Mouse (Mus musculus) forebrain, embryonic 14.5 days (tissue): Measurements from ENCODE around the gene Anapc15. TPM values are rescaled to one million over a fixed set of nuclear protein-coding genes. Genes with fewer than 3 reads are reported as not detected.
A peak's percentile ranks its signal among the peaks of the same experiment; 100 is the strongest.
"Not testable (repeated sequence)": the region's sequence is repeated elsewhere in the genome, so short reads cannot be mapped to it uniquely, and the experiment has no call there.

Experiments
- ATAC-seq: fragments of 200-750 bp; cut with Nextera tagmentation; 2 replicates; pipeline ENCODE4 v1.8.0; 2017; ENCODE audit warnings: mild to moderate bottlenecking, moderate library complexity
- DNase-seq: peaks from one replicate; pipeline ENCODE4 v3.0.0-alpha.2; 2015; ENCODE audit warnings: low spot score
- H3K27ac ChIP-seq: fragments of 300-500 bp; sonication (generic); 2 replicates; pipeline ENCODE4 v1.5.1; 2014; ENCODE audit warnings: low read depth, mild to moderate bottlenecking, control low read depth, low read length, moderate library complexity
- H3K27me3 ChIP-seq: fragments of 300-500 bp; sonication (generic); replicated peaks from 2 replicates; pipeline ENCODE4 v1.6.1; 2014; ENCODE audit warnings: low read length, control low read depth, mixed read lengths; ENCODE audit not compliant: control insufficient read depth, insufficient read depth
- H3K36me3 ChIP-seq: fragments of 300-500 bp; sonication (generic); 2 replicates; pipeline ENCODE4 v1.6.1; 2014; ENCODE audit warnings: low read length, control low read depth; ENCODE audit not compliant: control insufficient read depth, insufficient read depth
- H3K4me1 ChIP-seq: fragments of 300-500 bp; sonication (generic); 2 replicates; pipeline ENCODE4 v1.6.1; 2014; ENCODE audit warnings: antibody characterized with exemption, low read length, control low read depth; ENCODE audit not compliant: control insufficient read depth, insufficient read depth
- H3K4me2 ChIP-seq: fragments of 300-500 bp; sonication (generic); 2 replicates; pipeline ENCODE4 v1.6.1; 2014; ENCODE audit warnings: mild to moderate bottlenecking, control low read depth, low read length
- H3K4me3 ChIP-seq: fragments of 300-500 bp; sonication (generic); 2 replicates; pipeline ENCODE4 v1.5.1; 2014; ENCODE audit warnings: low read depth, low read length, control low read depth
- H3K9ac ChIP-seq: fragments of 300-500 bp; sonication (generic); 2 replicates; pipeline ENCODE4 v1.6.1; 2014; ENCODE audit warnings: mild to moderate bottlenecking, low read length, control low read depth, moderate library complexity
- H3K9me3 ChIP-seq: fragments of 300-500 bp; sonication (generic); replicated peaks from 2 replicates; pipeline ENCODE4 v1.6.1; 2016; ENCODE audit warnings: low read length, control low read depth, mixed read lengths; ENCODE audit not compliant: control insufficient read depth
- WGBS: fragments of 180-500 bp; shearing (Covaris S2); extraction: QIAGEN DNeasy Blood & Tissue Kit; methylation state at CpG from one replicate; pipeline ENCODE4 v1.1.7; 2014; 5-methylcytosine and 5-hydroxymethylcytosine counted together
- polyA plus RNA-seq: library from polyadenylated mRNA; unstranded; fragments of >200 nt; fragmentation: Nextera tagmentation; extraction: Ambion mirVana; gene quantifications from 2 replicates; pipeline ENCODE4 v1.2.1, GENCODE M21; 2014

The Anapc15 gene
- polyA plus RNA-seq, 1 experiment from 2014 or later = 87.6 TPM

- no peak overlapping the region for H3K9ac ChIP-seq
- H3K4me2 ChIP-seq = no peak overlapping the region
- H3K27ac ChIP-seq = no peak overlapping the region
- DNase-seq = no peak
- H3K9me3 ChIP-seq = no peaks in the 10 kb centered on the region
- no peak for ATAC-seq
- peaks cover 10% of the 10 kb centered on the region for H3K4me1 ChIP-seq
- H3K27me3 ChIP-seq = no peaks in the 10 kb centered on the region
- H3K4me3 ChIP-seq = no peak overlapping the region
- no peaks in the 10 kb centered on the region for H3K36me3 ChIP-seq
Measured at GRCm38 (mm10) chr7:101902846-101903245, 39.3 kb downstream of the Anapc15 start.

DNA sequence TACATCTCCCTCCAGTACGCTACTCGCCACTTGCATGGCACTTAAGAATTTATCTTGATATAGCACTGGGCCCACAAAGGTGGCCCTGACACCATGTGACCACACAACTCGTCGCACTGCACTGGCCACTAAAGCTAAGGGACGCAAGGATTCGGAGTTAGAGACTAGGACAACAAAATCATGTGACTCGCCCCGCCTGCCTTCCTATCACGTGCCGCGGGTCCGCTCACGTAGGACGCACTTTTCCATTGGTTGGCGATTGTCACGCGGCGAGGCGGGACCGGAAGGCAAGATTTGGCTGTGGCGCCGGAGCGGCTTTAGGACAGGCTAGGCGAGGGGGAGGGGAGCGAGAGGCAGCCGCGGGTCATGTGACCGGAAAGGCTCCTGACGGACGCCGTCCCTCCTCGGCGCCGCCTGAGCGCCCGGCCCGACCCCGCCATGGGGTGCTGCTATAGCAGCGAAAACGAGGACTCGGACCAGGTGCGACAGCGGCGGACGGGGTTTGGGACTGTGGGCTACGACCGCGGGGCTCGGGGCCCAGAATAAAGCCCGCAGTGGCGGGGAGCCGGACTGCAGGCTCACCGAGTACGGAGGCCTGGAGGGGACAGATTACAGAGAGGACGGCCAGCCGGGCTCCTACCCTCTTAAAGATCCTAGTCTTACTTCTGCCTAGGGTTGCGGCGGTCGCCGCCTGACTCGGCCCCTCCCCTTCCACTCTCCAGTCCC is 42.2 kb downstream of the Anapc15 start, which contains the start of gene Lamtor1:
Lamtor1 (plus strand) TSS at position 344 of the 726 bp plus-strand sequence.
- Histone ChIP-seq H3K27me3 (no peaks in the 10 kb centered on the region), H3K9ac (peak within 1 kb of the TSS; percentile 90), H3K9me3 (no peaks in the 10 kb centered on the region), H3K4me1 (peaks cover 10% of the 10 kb centered on the region), H3K4me3 (peak within 1 kb of the TSS; percentile 67), H3K36me3 (peaks cover 11% of the 10 kb centered on the region), H3K4me2 (peak within 1 kb of the TSS; percentile 80), H3K27ac (peak within 1 kb of the TSS; percentile 95)
- WGBS = under 1% methylated on average over 61 of the region's 61 CpGs
- DNase-seq = peak; percentile 99
- ATAC-seq = peak; percentile 99

GRCm38 (mm10) chr7:101906287-101906681 is 42.8 kb downstream of the Anapc15 start, which contains the start of gene Tomt:
Gene Tomt, minus strand, starts transcription at chr7:101906359.
- H3K27ac ChIP-seq = peak within 1 kb of the TSS; percentile 95
- peaks cover 10% of the 10 kb centered on the region for H3K4me1 ChIP-seq
- H3K9me3 ChIP-seq = no peaks in the 10 kb centered on the region
- peak within 1 kb of the TSS; percentile 67 for H3K4me3 ChIP-seq
- WGBS = 24% methylated on average over 11 of the region's 11 CpGs
- peaks cover 17% of the 10 kb centered on the region for H3K36me3 ChIP-seq
- no peak for ATAC-seq
- peak within 1 kb of the TSS; percentile 90 for H3K9ac ChIP-seq
- no peaks in the 10 kb centered on the region for H3K27me3 ChIP-seq
- H3K4me2 ChIP-seq = peak within 1 kb of the TSS; percentile 80
- no peak for DNase-seq

- H3K4me3 ChIP-seq = peak overlapping the region; percentile 67
- no peaks in the 10 kb centered on the region for H3K9me3 ChIP-seq
- WGBS = 82% methylated on average over 8 of the region's 8 CpGs
- peaks cover 10% of the 10 kb centered on the region for H3K4me1 ChIP-seq
- peaks cover 21% of the 10 kb centered on the region for H3K36me3 ChIP-seq
- no peak for DNase-seq
- ATAC-seq = no peak
- no peak overlapping the region for H3K27ac ChIP-seq
- H3K9ac ChIP-seq = peak overlapping the region; percentile 90; the same call in 1 of the 2 replicates
- no peaks in the 10 kb centered on the region for H3K27me3 ChIP-seq
- peak overlapping the region; percentile 80 for H3K4me2 ChIP-seq
Measured at GRCm38 (mm10) chr7:101906696-101907095, 43.2 kb downstream of the Anapc15 start.

DNA sequence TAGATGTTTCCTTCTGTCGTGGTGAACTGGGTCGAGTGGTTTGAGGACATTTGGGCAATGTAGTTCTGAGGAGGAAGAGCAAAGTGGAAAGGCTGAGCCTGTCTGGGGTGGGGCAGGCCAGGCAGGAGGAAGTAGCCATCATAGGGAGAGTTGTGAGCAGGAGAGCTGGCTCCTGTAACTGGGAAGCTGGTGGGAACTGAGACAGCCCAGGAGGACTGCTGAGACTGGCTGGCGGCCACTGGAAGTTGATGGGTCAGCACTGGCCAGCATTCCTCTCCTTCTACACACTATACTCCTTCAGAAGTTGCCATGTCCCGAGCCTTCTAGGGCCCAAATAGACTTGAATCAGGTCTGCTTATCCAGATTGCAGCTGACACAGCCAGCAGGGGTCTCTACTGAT is 44.9 kb downstream of the Anapc15 start:
- H3K36me3 ChIP-seq = peaks cover 38% of the 10 kb centered on the region
- peaks cover 10% of the 10 kb centered on the region for H3K4me1 ChIP-seq
- WGBS = 88% methylated on average over 4 of the region's 4 CpGs
- no peak overlapping the region for H3K27ac ChIP-seq
- H3K9ac ChIP-seq = no peak overlapping the region
- DNase-seq (no peak), ATAC-seq (no peak)
- no peak overlapping the region for H3K4me3 ChIP-seq
- H3K9me3 ChIP-seq = no peaks in the 10 kb centered on the region
- no peaks in the 10 kb centered on the region for H3K27me3 ChIP-seq
- no peak overlapping the region for H3K4me2 ChIP-seq

DNA sequence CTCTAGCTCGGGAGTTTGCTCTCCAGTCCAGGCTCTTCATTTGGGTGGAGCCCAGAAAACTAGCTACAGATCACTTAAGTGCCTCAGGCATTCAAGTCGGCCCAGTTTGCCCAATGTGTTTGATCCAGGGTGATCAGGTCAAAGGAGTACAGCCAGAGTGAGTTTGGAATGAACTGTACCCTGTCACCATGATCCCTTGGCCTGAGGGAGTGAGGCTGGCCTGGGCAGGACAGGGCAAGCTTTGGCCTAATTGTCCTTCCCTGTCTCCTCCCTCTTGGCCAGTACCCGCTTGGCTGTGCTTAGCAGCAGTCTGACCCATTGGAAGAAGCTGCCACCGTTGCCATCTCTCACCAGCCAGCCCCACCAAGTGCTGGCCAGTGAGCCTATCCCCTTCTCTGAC is 46.6 kb downstream of the Anapc15 start:
- no peak for DNase-seq
- Histone ChIP-seq H3K4me2 (no peak overlapping the region), H3K4me1 (peaks cover 8% of the 10 kb centered on the region), H3K27ac (no peak overlapping the region), H3K9ac (no peak overlapping the region), H3K36me3 (peaks cover 48% of the 10 kb centered on the region), H3K4me3 (no peak overlapping the region), H3K9me3 (no peaks in the 10 kb centered on the region), H3K27me3 (no peaks in the 10 kb centered on the region)
- no peak for ATAC-seq
- 89% methylated on average over 4 of the region's 4 CpGs for WGBS

- Histone ChIP-seq H3K27me3 (no peaks in the 10 kb centered on the region), H3K4me1 (peaks cover 2% of the 10 kb centered on the region; the same call in 1 of the 2 replicates), H3K4me3 (no peak overlapping the region), H3K9me3 (no peaks in the 10 kb centered on the region), H3K36me3 (peaks cover 48% of the 10 kb centered on the region), H3K9ac (no peak overlapping the region), H3K27ac (no peak overlapping the region), H3K4me2 (no peak overlapping the region)
- ATAC-seq = no peak
- no peak for DNase-seq
- WGBS = 67% methylated on average over 3 of the region's 3 CpGs
Measured at GRCm38 (mm10) chr7:101911982-101912381, 48.5 kb downstream of the Anapc15 start.

GRCm38 (mm10) chr7:101918071-101918470 is 54.6 kb downstream of the Anapc15 start:
- Histone ChIP-seq H3K27me3 (no peaks in the 10 kb centered on the region), H3K4me2 (no peak overlapping the region), H3K27ac (no peak overlapping the region), H3K4me3 (no peak overlapping the region), H3K4me1 (no peaks in the 10 kb centered on the region), H3K9me3 (no peaks in the 10 kb centered on the region), H3K36me3 (peaks cover 14% of the 10 kb centered on the region), H3K9ac (no peak overlapping the region)
- whole genome bisulfite sequencing = 23% methylated on average over 1 of the region's 1 CpGs
- DNase-seq = peak; percentile 80
- ATAC-seq = peak; percentile 81

DNA sequence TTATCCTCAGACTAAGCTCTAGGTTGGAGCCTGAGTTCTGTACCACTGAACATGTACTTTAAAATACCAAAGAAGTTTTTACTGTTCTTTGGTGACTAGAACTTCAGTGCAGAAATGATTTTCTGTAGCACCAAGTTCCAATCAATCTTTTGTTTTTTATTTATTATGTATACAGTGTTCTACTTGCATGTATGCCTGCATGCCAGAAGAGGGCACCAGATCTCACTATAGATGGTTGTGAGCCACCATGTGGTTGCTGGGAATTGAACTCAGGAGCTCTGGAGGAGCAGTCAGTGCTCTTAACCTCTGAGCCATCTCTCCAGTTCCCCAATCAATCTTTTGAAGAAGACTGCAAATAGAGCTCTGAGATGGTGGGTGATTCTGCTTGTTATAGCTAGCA is 62.4 kb downstream of the Anapc15 start:
- not testable (repeated sequence) for H3K4me1 ChIP-seq, H3K4me3 ChIP-seq, DNase-seq, H3K36me3 ChIP-seq, H3K27ac ChIP-seq, ATAC-seq, H3K4me2 ChIP-seq, H3K9me3 ChIP-seq, H3K9ac ChIP-seq, H3K27me3 ChIP-seq
